8 mouse cellular contexts compared by ENCODE assay signal in genomic region chr17:35638475-35639190, GRCm38 (mm10). TPM values are rescaled to one million over a fixed set of nuclear protein-coding genes. Genes with fewer than 3 reads are reported as not detected.
DNase-seq lines count a peak whose midpoint lies in the region; ATAC-seq and TF ChIP-seq lines count a peak whose summit lies in the region.

No protein-coding gene starts in this region.

- TF ChIP-seq EP300 in heart, postnatal 0 days (IDR thresholded peaks at IDR 0.05; ENCODE audit: low read depth): no peak

- H3K27ac ChIP-seq in embryonic fibroblast, embryonic 13.5 days (ENCODE audit: insufficient read depth, low read length): peak overlapping the region; percentile 85
- peak overlapping the region; percentile 53; the same call in 1 of the 2 replicates for H3K27ac ChIP-seq in heart, postnatal 0 days (ENCODE audit: low read depth)
- H3K27ac ChIP-seq in lung, embryonic 15.5 days: peak overlapping the region; percentile 91

- no peak overlapping the region for H3K9ac ChIP-seq in heart, postnatal 0 days (replicated peaks; ENCODE audit: low read depth, low read length)
- 0 out of 2 replicates have a peak overlapping the region, but pooled peaks have one; percentile 14 for H3K9ac ChIP-seq in lung, embryonic 15.5 days

- H3K4me1 ChIP-seq in embryonic fibroblast, embryonic 13.5 days (ENCODE audit: control insufficient read depth, insufficient read depth, low read length): peaks cover 7% of the 10 kb centered on the region
- peaks cover 4% of the 10 kb centered on the region; the same call in 1 of the 2 replicates for H3K4me1 ChIP-seq in heart, postnatal 0 days (ENCODE audit: control insufficient read depth, insufficient read depth)
- peaks cover 43% of the 10 kb centered on the region for H3K4me1 ChIP-seq in lung, embryonic 15.5 days

- H3K9me3 ChIP-seq in heart, postnatal 0 days (replicated peaks; ENCODE audit: control insufficient read depth, low read length): no peaks in the 10 kb centered on the region
- H3K9me3 ChIP-seq in lung, embryonic 15.5 days: no peaks in the 10 kb centered on the region

- H3K36me3 ChIP-seq in heart, postnatal 0 days (replicated peaks; ENCODE audit: control insufficient read depth, insufficient read depth, low read length): no peaks in the 10 kb centered on the region
- no peaks in the 10 kb centered on the region for H3K36me3 ChIP-seq in lung, embryonic 15.5 days

- ATAC-seq in heart, postnatal 0 days (ENCODE audit: insufficient read depth, low read depth): peak; percentile 90
- ATAC-seq in lung, embryonic 15.5 days (ENCODE audit: borderline replicate concordance, extremely low read depth, low FRiP score, low TSS enrichment): peak; percentile 90
- no peak for ATAC-seq in megakaryocyte, adult 5-6 weeks (ENCODE audit: poor library complexity, severe bottlenecking)

- no peak for TF ChIP-seq CTCF in embryonic fibroblast, embryonic 13.5 days (IDR thresholded peaks at IDR 0.05; ENCODE audit: borderline replicate concordance, insufficient read depth, low read length)
- TF ChIP-seq CTCF in heart, postnatal 0 days (IDR thresholded peaks at IDR 0.05; ENCODE audit: low read depth): no peak

- WGBS in heart, postnatal 0 days: 14% methylated on average over 14 of the region's 14 CpGs
- WGBS in lung, embryonic 15.5 days: 13% methylated on average over 14 of the region's 14 CpGs

- DNase-seq in urinary bladder, adult 2 months (ENCODE audit: low spot score): peak; percentile 20
- DNase-seq in urinary bladder, postnatal 10 days (ENCODE audit: low spot score): no peak
- peak; percentile 88 for DNase-seq in heart, postnatal 0 days (ENCODE audit: low spot score)
- peak; percentile 80 for DNase-seq in kidney, postnatal 10 days
- DNase-seq in ovary, postnatal 36 days (ENCODE audit: low spot score): peak; percentile 65

- TF ChIP-seq POLR2A in embryonic fibroblast, embryonic 13.5 days (IDR thresholded peaks at IDR 0.05; ENCODE audit: low read depth, low read length): no peak

- 0 out of 2 replicates have a peak, but pooled peaks cover 9% of the 10 kb centered on the region for H3K27me3 ChIP-seq in heart, postnatal 0 days (ENCODE audit: control insufficient read depth, insufficient read depth, low read length)
- peaks cover 5% of the 10 kb centered on the region; the same call in 1 of the 2 replicates for H3K27me3 ChIP-seq in lung, embryonic 15.5 days

- H3K4me2 ChIP-seq in heart, postnatal 0 days (ENCODE audit: low read depth, low read length): peak overlapping the region; percentile 52
- H3K4me2 ChIP-seq in lung, embryonic 15.5 days: peak overlapping the region; percentile 49

- H3K4me3 ChIP-seq in embryonic fibroblast, embryonic 13.5 days (ENCODE audit: insufficient read depth, low read length): no peak overlapping the region
- peak overlapping the region; percentile 17; the same call in 1 of the 2 replicates for H3K4me3 ChIP-seq in heart, postnatal 0 days (ENCODE audit: low read depth, low read length)
- peak overlapping the region; percentile 13; the same call in 1 of the 2 replicates for H3K4me3 ChIP-seq in lung, embryonic 15.5 days

RNA-seq across cellular contexts. Expression of gene Mucl3, which starts 4.9 kb away (rescaled TPM):
- polyA plus RNA-seq in urinary bladder, adult 2 months (2012; rRNA removed): 0.04 and 0.07 TPM in 2 replicates
- 0.18 and 0.19 TPM in 2 replicates for polyA plus RNA-seq in embryonic fibroblast, embryonic 13.5 days (2011; ENCODE audit: insufficient read length, low read depth, missing spikeins)
- total RNA-seq in heart, postnatal 0 days (2014; rRNA removed; ENCODE audit: low replicate concordance): not detected in 2 replicates
- polyA plus RNA-seq in heart, postnatal 0 days (2015; fragmentation: Nextera tagmentation; extraction: Ambion mirVana): not detected in 2 replicates
- 1.2 and 1.3 TPM in 2 replicates for polyA plus RNA-seq in lung, embryonic 15.5 days (2015; fragmentation: Nextera tagmentation; extraction: Ambion mirVana)
- total RNA-seq in megakaryocyte, adult 5-6 weeks (2015): not detected in 2 replicates
- total RNA-seq in megakaryocyte, adult 5-6 weeks (2017): not detected in 2 replicates

RNA-seq across cellular contexts. Expression of gene Gm9573, which starts 12.2 kb away (rescaled TPM):
- polyA plus RNA-seq in urinary bladder, adult 2 months (2012; rRNA removed): not detected in 2 replicates
- not detected in 2 replicates for polyA plus RNA-seq in embryonic fibroblast, embryonic 13.5 days (2011; ENCODE audit: insufficient read length, low read depth, missing spikeins)
- not detected in 2 replicates for total RNA-seq in heart, postnatal 0 days (2014; rRNA removed; ENCODE audit: low replicate concordance)
- not detected in 2 replicates for polyA plus RNA-seq in heart, postnatal 0 days (2015; fragmentation: Nextera tagmentation; extraction: Ambion mirVana)
- not detected in 2 replicates for polyA plus RNA-seq in lung, embryonic 15.5 days (2015; fragmentation: Nextera tagmentation; extraction: Ambion mirVana)
- not detected in 2 replicates for total RNA-seq in megakaryocyte, adult 5-6 weeks (2015)
- not detected in 2 replicates for total RNA-seq in megakaryocyte, adult 5-6 weeks (2017)

RNA-seq across cellular contexts. Expression of gene Vars2, which starts 28.8 kb away (rescaled TPM):
- polyA plus RNA-seq in urinary bladder, adult 2 months (2012; rRNA removed): 21.3 and 21.8 TPM in 2 replicates
- polyA plus RNA-seq in embryonic fibroblast, embryonic 13.5 days (2011; ENCODE audit: insufficient read length, low read depth, missing spikeins): 12.3 and 14.3 TPM in 2 replicates
- 25.5 and 59.8 TPM in 2 replicates for total RNA-seq in heart, postnatal 0 days (2014; rRNA removed; ENCODE audit: low replicate concordance)
- polyA plus RNA-seq in heart, postnatal 0 days (2015; fragmentation: Nextera tagmentation; extraction: Ambion mirVana): 9.4 and 9.8 TPM in 2 replicates
- polyA plus RNA-seq in lung, embryonic 15.5 days (2015; fragmentation: Nextera tagmentation; extraction: Ambion mirVana): 20.7 and 22.4 TPM in 2 replicates
- total RNA-seq in megakaryocyte, adult 5-6 weeks (2015): 2.1 and 5.3 TPM in 2 replicates
- 3.3 and 16.9 TPM in 2 replicates for total RNA-seq in megakaryocyte, adult 5-6 weeks (2017)

RNA-seq across cellular contexts. Expression of gene Gtf2h4, which starts 34.9 kb away (rescaled TPM):
- polyA plus RNA-seq in urinary bladder, adult 2 months (2012; rRNA removed): 19.8 and 22.4 TPM in 2 replicates
- 28.7 and 40.5 TPM in 2 replicates for polyA plus RNA-seq in embryonic fibroblast, embryonic 13.5 days (2011; ENCODE audit: insufficient read length, low read depth, missing spikeins)
- 21.0 and 24.2 TPM in 2 replicates for total RNA-seq in heart, postnatal 0 days (2014; rRNA removed; ENCODE audit: low replicate concordance)
- 18.0 and 21.2 TPM in 2 replicates for polyA plus RNA-seq in heart, postnatal 0 days (2015; fragmentation: Nextera tagmentation; extraction: Ambion mirVana)
- 48.8 and 49.9 TPM in 2 replicates for polyA plus RNA-seq in lung, embryonic 15.5 days (2015; fragmentation: Nextera tagmentation; extraction: Ambion mirVana)
- total RNA-seq in megakaryocyte, adult 5-6 weeks (2015): 13.4 and 15.1 TPM in 2 replicates
- 10.6 and 14.9 TPM in 2 replicates for total RNA-seq in megakaryocyte, adult 5-6 weeks (2017)

RNA-seq across cellular contexts. Expression of gene Sfta2, which starts 37.3 kb away (rescaled TPM):
- polyA plus RNA-seq in urinary bladder, adult 2 months (2012; rRNA removed): not detected in 2 replicates
- not detected in 2 replicates for polyA plus RNA-seq in embryonic fibroblast, embryonic 13.5 days (2011; ENCODE audit: insufficient read length, low read depth, missing spikeins)
- not detected in 2 replicates for total RNA-seq in heart, postnatal 0 days (2014; rRNA removed; ENCODE audit: low replicate concordance)
- polyA plus RNA-seq in heart, postnatal 0 days (2015; fragmentation: Nextera tagmentation; extraction: Ambion mirVana): not detected in 2 replicates
- polyA plus RNA-seq in lung, embryonic 15.5 days (2015; fragmentation: Nextera tagmentation; extraction: Ambion mirVana): 111 and 121 TPM in 2 replicates
- total RNA-seq in megakaryocyte, adult 5-6 weeks (2015): not detected in 2 replicates
- not detected in 2 replicates for total RNA-seq in megakaryocyte, adult 5-6 weeks (2017)
